Mouse (Mus musculus): ENCODE measurements at regions not wholly inside any gene's neighbourhood (a gene's known extent, or its start where the extent isn't known, plus 50 kb on each side); places are given as distances from the start of the nearest gene placed in this dataset.

DNA sequence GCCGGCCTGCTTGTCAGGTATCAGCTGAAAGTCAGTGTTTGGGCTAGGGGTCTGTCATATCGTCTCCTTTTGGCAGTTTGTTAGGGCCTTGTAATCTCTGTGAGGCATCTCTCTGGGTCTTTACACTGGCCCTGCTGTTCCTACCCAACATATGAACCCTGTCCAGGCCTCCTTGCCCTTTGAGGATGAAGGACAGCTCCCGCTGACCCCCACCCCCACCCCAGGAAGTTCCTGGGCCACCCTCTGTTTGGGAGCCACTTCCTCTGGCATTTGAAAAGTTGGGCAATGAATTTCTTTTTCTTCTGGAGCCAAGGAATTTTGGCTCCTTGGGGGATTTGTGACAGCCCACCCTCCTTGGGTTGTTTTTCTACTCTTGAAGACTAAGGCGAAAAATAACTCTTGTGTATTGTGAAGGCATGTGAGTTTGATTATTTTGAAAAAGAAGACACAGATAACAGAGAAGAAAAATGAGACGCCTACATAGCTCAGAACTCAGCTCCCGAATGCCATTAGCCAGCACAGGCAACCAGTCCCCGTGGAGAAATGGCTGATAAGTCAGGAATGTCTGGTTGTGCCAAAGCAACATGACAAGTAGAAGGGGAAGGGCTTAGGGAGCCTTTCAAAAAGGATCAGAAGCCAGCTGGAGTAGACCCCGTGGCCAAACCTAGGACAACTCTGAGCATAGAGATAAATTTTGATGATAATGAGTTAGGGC lies 249.5 kb downstream of the Gm49356 start:
- Histone ChIP-seq H3K9ac (no peak overlapping the region), H3K9me3 (no peaks in the 10 kb centered on the region), H3K4me2 (no peak overlapping the region), H3K36me3 (replicated peaks) (no peaks in the 10 kb centered on the region), H3K27ac (no peak overlapping the region), H3K27me3 (replicated peaks) (no peaks in the 10 kb centered on the region), H3K4me3 (no peak overlapping the region), H3K4me1 (no peaks in the 10 kb centered on the region)
- ATAC-seq (replicated peaks), result no peak
- 46% methylated on average over 8 of the region's 8 CpGs for WGBS

DNA sequence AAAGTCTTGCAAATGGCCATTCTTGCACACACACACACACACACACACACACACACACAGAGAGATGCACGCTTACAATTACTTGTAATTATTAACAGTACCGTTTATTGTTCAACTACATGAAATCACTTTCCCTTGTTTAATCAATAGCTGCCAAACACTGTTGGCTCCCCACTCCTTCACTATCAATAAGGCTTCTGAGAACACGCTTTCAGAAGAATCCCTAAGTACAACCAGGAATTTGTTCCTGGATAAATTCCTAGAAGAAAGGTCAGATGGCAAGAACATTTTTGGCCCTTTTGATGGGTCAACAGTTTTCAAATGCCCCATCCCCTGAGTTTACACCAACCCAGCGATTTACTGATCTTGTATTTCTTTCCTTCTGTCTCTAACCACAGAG lies 252.5 kb downstream of the Gm49356 start:
- 85% methylated on average over 4 of the region's 4 CpGs for WGBS
- Histone ChIP-seq H3K27me3 (replicated peaks) (no peaks in the 10 kb centered on the region), H3K9ac (no peak overlapping the region), H3K9me3 (no peaks in the 10 kb centered on the region), H3K4me2 (no peak overlapping the region), H3K4me1 (0 out of 2 replicates have a peak, but pooled peaks cover 2% of the 10 kb centered on the region), H3K36me3 (replicated peaks) (no peaks in the 10 kb centered on the region), H3K4me3 (no peak overlapping the region), H3K27ac (no peak overlapping the region)
- ATAC-seq (replicated peaks), result no peak

DNA sequence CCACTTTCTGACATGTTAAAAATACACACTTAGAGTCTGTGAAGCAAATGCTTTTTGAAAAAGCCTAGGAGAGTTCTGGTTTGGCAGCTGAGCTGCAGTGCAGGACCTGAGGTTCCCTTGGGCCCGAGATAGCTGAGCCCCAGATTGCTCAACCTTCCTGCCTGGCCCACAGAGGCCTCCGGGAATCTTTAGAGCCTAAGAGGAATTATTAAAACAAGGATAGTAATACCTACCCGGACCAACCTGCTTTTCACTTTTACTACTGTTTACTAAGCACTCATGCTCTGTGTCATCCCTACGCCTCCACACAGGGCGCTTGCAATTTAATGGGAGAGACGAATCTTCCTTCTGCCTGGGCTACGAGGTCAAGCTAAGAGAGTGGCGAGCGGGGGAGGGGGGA lies 253.4 kb downstream of the Gm49356 start:
- WGBS, result 83% methylated on average over 9 of the region's 9 CpGs
- Histone ChIP-seq H3K27ac (no peak overlapping the region), H3K36me3 (replicated peaks) (no peaks in the 10 kb centered on the region), H3K9me3 (no peaks in the 10 kb centered on the region), H3K9ac (no peak overlapping the region), H3K27me3 (replicated peaks) (no peaks in the 10 kb centered on the region), H3K4me2 (no peak overlapping the region), H3K4me1 (0 out of 2 replicates have a peak, but pooled peaks cover 4% of the 10 kb centered on the region), H3K4me3 (no peak overlapping the region)
- ATAC-seq (replicated peaks), result no peak

GRCm38 (mm10) chr15:59143891-59144290 lies 254.8 kb downstream of the Gm49356 start:
- Histone ChIP-seq H3K4me2 (no peak overlapping the region), H3K9me3 (no peaks in the 10 kb centered on the region), H3K9ac (no peak overlapping the region), H3K4me3 (no peak overlapping the region), H3K27ac (no peak overlapping the region), H3K27me3 (replicated peaks) (no peaks in the 10 kb centered on the region), H3K4me1 (0 out of 2 replicates have a peak, but pooled peaks cover 4% of the 10 kb centered on the region), H3K36me3 (replicated peaks) (no peaks in the 10 kb centered on the region)
- 94% methylated on average over 1 of the region's 1 CpGs for WGBS
- ATAC-seq (replicated peaks), result no peak

DNA sequence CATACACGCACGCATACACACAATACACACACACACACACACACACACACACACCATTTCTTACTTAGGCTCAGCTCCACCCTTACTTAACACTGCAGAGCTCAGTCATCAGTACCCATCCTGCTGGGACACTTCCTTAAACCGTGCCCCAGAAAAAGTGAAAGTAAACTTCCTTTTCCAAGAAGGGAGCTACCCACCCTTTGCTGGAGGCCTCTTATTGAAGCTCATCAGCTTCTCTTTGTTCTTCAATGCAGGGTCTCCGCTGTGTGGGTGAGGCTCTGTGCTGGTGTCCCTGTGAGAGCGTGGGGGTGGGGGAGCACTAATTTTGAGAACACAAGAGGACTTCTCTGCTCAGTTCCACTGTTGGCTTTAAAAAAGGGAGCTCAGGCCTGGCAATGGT lies 256.6 kb downstream of the Gm49356 start:
- no peaks in the 10 kb centered on the region for H3K27me3 ChIP-seq (replicated peaks)
- H3K4me3 ChIP-seq, result no peak overlapping the region
- 0 out of 2 replicates have a peak, but pooled peaks cover 4% of the 10 kb centered on the region for H3K4me1 ChIP-seq
- no peaks in the 10 kb centered on the region for H3K36me3 ChIP-seq (replicated peaks)
- H3K27ac ChIP-seq, result no peak overlapping the region
- no peak overlapping the region for H3K9ac ChIP-seq
- WGBS, result 72% methylated on average over 5 of the region's 5 CpGs
- ATAC-seq (replicated peaks), result no peak
- H3K9me3 ChIP-seq, result no peaks in the 10 kb centered on the region
- no peak overlapping the region for H3K4me2 ChIP-seq

DNA sequence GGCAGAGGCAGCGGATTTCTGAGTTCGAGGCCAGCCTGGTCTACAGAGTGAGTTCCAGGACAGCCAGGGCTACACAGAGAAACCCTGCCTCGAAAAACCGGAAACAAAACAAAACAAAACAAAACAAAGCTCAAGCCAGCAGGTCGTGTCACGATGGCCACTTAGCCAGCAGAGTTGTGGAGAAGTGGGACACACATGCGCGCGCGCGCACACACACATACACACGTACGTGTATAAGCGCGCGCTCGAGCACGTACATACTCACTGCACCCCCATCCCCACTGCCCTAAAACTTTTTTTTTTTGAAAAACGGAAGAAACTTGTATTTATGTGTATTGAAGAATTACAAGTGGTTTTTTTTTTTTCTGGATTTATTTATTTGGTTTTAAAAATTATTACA lies 257.0 kb downstream of the Gm49356 start:
- Histone ChIP-seq H3K27me3 (replicated peaks) (no peaks in the 10 kb centered on the region), H3K27ac (no peak overlapping the region), H3K4me3 (no peak overlapping the region), H3K9ac (no peak overlapping the region), H3K4me2 (no peak overlapping the region), H3K9me3 (no peaks in the 10 kb centered on the region), H3K36me3 (replicated peaks) (no peaks in the 10 kb centered on the region), H3K4me1 (0 out of 2 replicates have a peak, but pooled peaks cover 4% of the 10 kb centered on the region)
- 87% methylated on average over 19 of the region's 19 CpGs for WGBS
- no peak for ATAC-seq (replicated peaks)

DNA sequence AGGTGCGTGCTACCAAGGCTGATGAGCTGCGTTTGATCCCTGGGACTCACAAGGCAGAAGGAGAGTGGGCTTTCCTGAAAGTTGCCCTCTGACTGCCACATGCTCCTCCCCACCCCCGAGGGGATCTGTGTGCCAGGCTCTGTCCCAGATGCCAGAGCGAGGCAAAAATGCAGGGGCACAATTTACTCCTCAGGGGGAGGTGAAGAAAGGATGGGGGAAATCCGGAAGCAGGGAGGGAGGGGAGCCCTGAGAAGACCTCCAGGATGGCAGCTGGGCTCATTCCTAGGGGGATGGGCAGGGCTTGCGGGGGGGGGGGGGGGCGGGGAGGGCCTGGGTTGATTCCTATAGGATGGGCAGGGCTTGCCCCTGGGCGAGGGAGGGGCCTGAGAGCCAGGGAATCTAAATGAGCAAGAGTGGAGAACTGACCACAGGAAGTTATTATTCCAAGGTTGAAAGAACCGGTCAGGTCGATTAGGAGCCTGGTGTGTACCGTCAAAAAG lies 257.5 kb downstream of the Gm49356 start:
- H3K27ac ChIP-seq, result no peak overlapping the region
- no peak overlapping the region for H3K9ac ChIP-seq
- no peak for ATAC-seq (replicated peaks)
- 21% methylated on average over 9 of the region's 11 CpGs for WGBS
- no peaks in the 10 kb centered on the region for H3K36me3 ChIP-seq (replicated peaks)
- H3K4me1 ChIP-seq, result 0 out of 2 replicates have a peak, but pooled peaks cover 4% of the 10 kb centered on the region
- no peaks in the 10 kb centered on the region for H3K9me3 ChIP-seq
- H3K4me2 ChIP-seq, result no peak overlapping the region
- H3K4me3 ChIP-seq, result no peak overlapping the region
- H3K27me3 ChIP-seq (replicated peaks), result no peaks in the 10 kb centered on the region

DNA sequence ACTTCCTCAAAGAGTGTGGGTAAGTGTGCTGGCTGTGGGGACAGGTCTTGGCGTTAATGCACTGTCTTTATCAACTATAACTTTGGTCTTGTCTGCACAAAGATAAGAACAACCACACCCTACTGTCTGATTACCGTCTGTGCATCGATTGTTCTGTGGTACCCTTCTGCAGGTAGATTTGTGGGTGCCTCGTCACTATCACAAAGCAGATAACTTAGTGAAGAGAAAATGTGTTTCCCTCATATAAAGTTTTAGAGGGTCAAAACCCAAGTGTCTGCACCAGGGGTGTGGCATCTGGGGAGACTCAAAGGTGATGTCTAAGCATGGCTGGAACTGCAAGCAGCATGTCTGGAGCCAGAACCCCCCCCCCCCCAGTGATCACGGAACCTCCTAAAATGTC lies 259.4 kb downstream of the Gm49356 start:
- H3K4me2 ChIP-seq, result no peak overlapping the region
- H3K4me3 ChIP-seq, result no peak overlapping the region
- H3K4me1 ChIP-seq, result 0 out of 2 replicates have a peak, but pooled peaks cover 5% of the 10 kb centered on the region
- WGBS, result 98% methylated on average over 5 of the region's 5 CpGs
- no peaks in the 10 kb centered on the region for H3K9me3 ChIP-seq
- H3K9ac ChIP-seq, result no peak overlapping the region
- no peak for ATAC-seq (replicated peaks)
- no peaks in the 10 kb centered on the region for H3K36me3 ChIP-seq (replicated peaks)
- H3K27ac ChIP-seq, result no peak overlapping the region
- no peaks in the 10 kb centered on the region for H3K27me3 ChIP-seq (replicated peaks)

GRCm38 (mm10) chr15:59151506-59151905 lies 262.4 kb downstream of the Gm49356 start:
- 93% methylated on average over 5 of the region's 5 CpGs for WGBS
- no peaks in the 10 kb centered on the region for H3K27me3 ChIP-seq (replicated peaks)
- no peak overlapping the region for H3K27ac ChIP-seq
- no peak overlapping the region for H3K4me3 ChIP-seq
- H3K4me2 ChIP-seq, result no peak overlapping the region
- H3K9ac ChIP-seq, result no peak overlapping the region
- H3K36me3 ChIP-seq (replicated peaks), result no peaks in the 10 kb centered on the region
- ATAC-seq (replicated peaks), result no peak
- H3K9me3 ChIP-seq, result no peaks in the 10 kb centered on the region
- peaks cover 24% of the 10 kb centered on the region for H3K4me1 ChIP-seq

DNA sequence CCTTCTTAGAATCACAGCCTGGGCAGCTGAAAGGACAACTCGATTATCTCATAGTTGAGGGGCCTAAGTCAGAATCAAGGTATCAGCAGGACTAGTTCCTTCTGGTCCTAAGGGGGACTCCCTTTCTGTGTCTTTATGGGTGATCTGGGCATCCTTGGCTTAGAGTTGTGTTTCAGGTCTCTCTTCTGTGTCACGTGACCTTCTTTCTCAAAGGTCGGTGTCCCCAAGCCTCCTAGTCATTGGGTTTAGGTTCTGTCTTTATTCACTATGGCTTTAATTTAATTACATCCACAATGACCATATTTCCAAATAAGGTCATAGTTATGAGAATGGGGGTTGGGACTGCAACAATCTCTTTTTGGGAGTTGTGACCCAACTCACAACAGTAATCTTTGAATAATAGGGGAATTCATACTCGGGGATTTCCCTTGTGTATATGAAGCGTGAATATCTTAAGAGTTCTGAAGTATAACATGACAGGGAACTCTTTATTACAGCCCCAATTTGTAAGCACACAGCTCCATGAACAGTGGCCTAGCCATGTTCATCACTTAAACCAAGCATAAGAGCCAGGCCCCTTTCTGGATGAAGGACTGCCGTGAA lies 263.8 kb downstream of the Gm49356 start:
- H3K27me3 ChIP-seq (replicated peaks), result no peaks in the 10 kb centered on the region
- H3K36me3 ChIP-seq (replicated peaks), result no peaks in the 10 kb centered on the region
- H3K9me3 ChIP-seq, result no peaks in the 10 kb centered on the region
- no peak for ATAC-seq (replicated peaks)
- H3K4me2 ChIP-seq, result no peak overlapping the region
- H3K4me3 ChIP-seq, result no peak overlapping the region
- no peak overlapping the region for H3K9ac ChIP-seq
- peaks cover 21% of the 10 kb centered on the region for H3K4me1 ChIP-seq
- no peak overlapping the region for H3K27ac ChIP-seq
- 89% methylated on average over 6 of the region's 6 CpGs for WGBS

DNA sequence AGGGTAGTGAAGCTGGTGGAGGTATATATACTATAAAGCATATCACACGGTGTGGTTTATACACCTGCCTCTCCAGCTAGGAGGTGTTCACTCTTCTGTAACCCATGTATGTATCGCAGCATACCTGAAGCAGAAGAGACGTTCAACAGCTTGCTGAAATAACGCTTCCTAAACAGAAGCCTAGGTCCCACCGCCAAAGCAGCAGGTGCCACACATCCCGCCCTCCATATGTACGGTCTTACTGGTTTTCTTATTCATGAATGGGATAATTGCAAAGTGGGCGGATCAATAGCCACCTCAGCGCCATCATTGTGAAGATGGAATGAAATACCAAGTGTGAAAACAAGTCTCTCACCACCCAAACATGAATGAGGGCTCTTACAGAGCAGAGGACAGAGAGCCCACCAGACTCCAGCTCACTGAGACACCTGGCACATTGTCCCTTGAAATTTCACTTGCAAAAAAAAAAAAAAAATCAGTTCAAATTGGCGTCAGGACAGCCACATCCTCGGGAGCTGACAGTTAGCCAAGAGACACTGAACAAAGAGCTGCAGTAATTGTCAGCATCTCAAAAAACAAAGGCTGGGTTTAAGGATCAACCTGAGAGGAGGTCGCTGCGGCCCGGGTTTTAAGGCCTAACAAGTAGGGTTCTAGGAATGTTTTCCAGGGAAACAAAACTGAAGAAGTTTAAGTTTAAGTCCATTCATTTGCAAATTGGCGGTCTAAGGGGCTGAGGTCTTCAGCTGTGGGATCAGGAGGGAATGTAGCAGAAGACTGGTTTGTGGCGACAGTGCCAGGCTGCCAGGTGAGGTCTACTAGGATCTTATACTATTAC lies 264.5 kb downstream of the Gm49356 start:
- H3K9ac ChIP-seq, result no peak overlapping the region
- no peak overlapping the region for H3K4me3 ChIP-seq
- peak overlapping the region; percentile 45; the same call in 1 of the 2 replicates for H3K27ac ChIP-seq
- H3K4me2 ChIP-seq, result no peak overlapping the region
- no peaks in the 10 kb centered on the region for H3K36me3 ChIP-seq (replicated peaks)
- H3K27me3 ChIP-seq (replicated peaks), result no peaks in the 10 kb centered on the region
- peaks cover 21% of the 10 kb centered on the region for H3K4me1 ChIP-seq
- H3K9me3 ChIP-seq, result no peaks in the 10 kb centered on the region
- WGBS, result 43% methylated on average over 16 of the region's 16 CpGs
- ATAC-seq (replicated peaks), result no peak

All from midbrain, embryonic 15.5 days (tissue).